Mouse (Mus musculus) ovary, postnatal 36 days (tissue): Measurements from ENCODE around the gene Ccr8.

Source experiments
- DNase-seq: peaks from one replicate; pipeline ENCODE4 v3.0.0; 2022; ENCODE audit warnings: low spot score, mixed read lengths

The Ccr8 gene

DNA sequence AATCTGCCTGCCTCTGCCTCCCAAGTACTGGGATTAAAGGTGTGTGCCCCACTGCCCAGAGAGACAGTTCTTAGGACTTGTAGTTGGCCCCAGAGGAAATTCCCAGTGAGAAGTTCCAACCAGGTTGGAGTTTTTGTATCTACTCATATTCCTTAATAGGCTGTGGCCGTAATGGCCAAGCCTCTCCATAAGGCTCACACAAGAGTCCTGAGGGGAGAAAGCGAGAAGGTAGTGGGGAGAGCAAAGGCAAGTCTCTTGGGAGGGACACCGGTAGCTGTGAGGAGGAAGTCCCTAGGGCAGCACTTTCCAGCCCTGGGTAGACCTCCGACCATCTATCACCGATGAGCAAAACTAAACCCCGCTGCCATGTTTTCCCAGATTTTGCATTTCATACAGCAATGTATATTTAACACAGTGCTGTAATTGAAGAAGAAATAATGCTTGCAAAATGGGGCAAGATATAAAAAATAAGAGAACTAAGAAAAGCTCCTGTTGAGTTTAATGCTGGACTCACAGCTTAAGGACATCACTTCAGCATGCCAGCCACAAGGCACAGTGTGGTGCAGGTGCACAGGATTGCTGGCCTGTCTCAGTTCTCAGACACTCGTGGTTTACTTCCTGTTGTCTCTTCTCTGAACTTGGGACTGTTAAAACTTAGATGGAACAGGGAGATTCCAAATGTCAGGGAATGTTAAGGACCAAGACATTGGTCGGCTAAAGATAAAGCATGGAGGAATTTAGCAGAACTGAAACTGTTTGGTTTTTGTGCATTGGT, 41.3 kb downstream of the Ccr8 start:
- no peak for DNase-seq

- DNase-seq = no peak
Measured at GRCm38 (mm10) chr9:120133755-120134475, 42.0 kb downstream of the Ccr8 start.

DNA sequence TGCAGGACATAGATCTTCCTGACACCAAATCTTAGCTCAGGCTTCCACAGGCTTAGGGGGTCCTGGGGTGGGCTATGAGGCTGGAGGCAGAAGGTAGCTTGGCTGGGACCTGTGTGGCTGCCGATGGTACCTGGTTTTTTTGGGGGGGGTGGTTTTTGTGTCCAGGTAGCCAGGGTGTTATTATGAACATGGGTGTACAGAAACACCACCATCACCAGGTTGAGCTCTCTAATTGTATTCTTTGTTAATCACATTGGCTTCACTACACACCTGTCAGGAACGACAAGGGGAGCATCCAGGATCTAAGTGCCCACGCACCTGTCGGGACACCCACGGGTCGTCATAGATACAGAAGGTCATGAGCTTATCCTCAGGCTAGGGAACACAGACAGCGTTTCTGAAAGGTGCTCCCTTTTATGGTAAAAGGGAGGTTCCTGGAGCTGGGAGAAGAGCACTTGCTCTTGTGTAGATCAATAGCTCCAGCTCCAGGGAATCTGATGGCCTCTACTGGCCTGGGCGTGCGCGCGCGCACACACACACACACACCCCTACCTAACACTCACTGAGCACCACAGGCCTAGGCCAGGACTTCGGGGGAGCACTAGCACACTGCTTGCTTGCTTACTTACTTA, 42.7 kb downstream of the Ccr8 start:
- no peak for DNase-seq

DNA sequence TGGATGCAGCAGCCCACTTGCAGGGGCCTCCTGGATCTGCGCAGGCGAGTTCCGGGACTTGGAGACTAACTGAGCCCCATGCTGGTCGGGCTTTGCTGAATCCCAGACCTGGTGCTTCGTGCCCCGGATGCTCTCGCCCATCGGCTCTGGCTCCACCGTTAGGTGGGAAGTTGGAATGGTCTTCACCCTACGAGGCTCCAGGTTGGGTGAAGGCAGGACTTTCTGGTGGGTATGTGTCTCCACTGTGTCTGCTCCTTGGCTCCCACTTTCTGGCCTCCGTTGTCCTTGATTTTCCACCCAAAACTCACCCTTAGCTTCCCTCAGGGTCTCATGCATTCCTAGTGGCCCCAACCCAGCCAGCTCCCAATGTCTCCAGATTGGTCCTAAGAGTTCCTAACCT, 43.5 kb downstream of the Ccr8 start:
- DNase-seq = no peak

GRCm38 (mm10) chr9:120140652-120141051, 48.7 kb downstream of the Ccr8 start:
- DNase-seq = peak; percentile 72

GRCm38 (mm10) chr9:120144474-120144873, 52.6 kb downstream of the Ccr8 start:
- no peak for DNase-seq
